Mouse (Mus musculus) left cerebral cortex, postnatal 10 days (tissue): ENCODE measurements around the gene Cygb. TPM values are rescaled to one million over a fixed set of nuclear protein-coding genes. Genes with fewer than 3 reads are reported as not detected.

ENCODE experiments used
- DNase-seq, 2 experiments: peaks; one replicate each; pipeline ENCODE4 v3.0.0; 2021 to 2022; ENCODE audit warnings: low spot score in 2 of 2, mixed read lengths in 1 of 2; ENCODE audit errors: extremely low spot score in 1 of 2
- intact Hi-C: fragments of 180-260 bp; cut with DNase I; formaldehyde crosslinking; loops from one replicate; pipeline ENCODE4 v1.15.1; 2025
- total RNA-seq, 2 experiments: library from RNA; stranded (reverse); gene quantifications; 2 replicates each; pipeline ENCODE4 v1.2.3; 2021

Cygb gene
- total RNA-seq: 10 to 100 TPM; 22.8 to 27.4 TPM

- DNase-seq: peak in 1 of 2 experiments; percentile 59
- intact Hi-C loops: no loop called here
Measured at GRCm38 (mm10) chr11:116654255-116654821, at the start of gene Cygb. Gene Cygb (minus strand): TSS chr11:116654313.

- DNase-seq: no peak
- intact Hi-C loops: no loop called here
Measured at GRCm38 (mm10) chr11:116701377-116701841, 47.3 kb upstream of the Cygb start.

GRCm38 (mm10) chr11:116697521-116697920 is 43.4 kb upstream of the Cygb start:
- DNase-seq: no peak
- intact Hi-C loops: no loop called here

- intact Hi-C loops: no loop called here
- DNase-seq: no peak
Measured at GRCm38 (mm10) chr11:116696426-116696825, 42.3 kb upstream of the Cygb start.

GRCm38 (mm10) chr11:116695194-116695880 is 41.2 kb upstream of the Cygb start:
- no peak for DNase-seq
- intact Hi-C loops: no loop called here

GRCm38 (mm10) chr11:116694250-116695193 is 40.4 kb upstream of the Cygb start:
- peak in 1 of 2 experiments; percentile 71 for DNase-seq
- intact Hi-C loops: no loop called here

- intact Hi-C loops: no loop called here
- no peak for DNase-seq
Measured at GRCm38 (mm10) chr11:116693899-116694249, 39.8 kb upstream of the Cygb start.

GRCm38 (mm10) chr11:116690701-116691575 is 36.8 kb upstream of the Cygb start:
- intact Hi-C loops: no loop called here
- DNase-seq: no peak

GRCm38 (mm10) chr11:116689622-116690021 is 35.5 kb upstream of the Cygb start:
- DNase-seq: no peak
- intact Hi-C loops: no loop called here

- no peak for DNase-seq
- intact Hi-C loops: no loop called here
Measured at GRCm38 (mm10) chr11:116687897-116688296, 33.8 kb upstream of the Cygb start.

GRCm38 (mm10) chr11:116685729-116686128 is 31.6 kb upstream of the Cygb start:
- intact Hi-C loops: no loop called here
- no peak for DNase-seq

- intact Hi-C loops: no loop called here
- DNase-seq: no peak
Measured at GRCm38 (mm10) chr11:116683777-116684176, 29.7 kb upstream of the Cygb start.

GRCm38 (mm10) chr11:116682501-116683144 is 28.5 kb upstream of the Cygb start:
- intact Hi-C loops: no loop called here
- DNase-seq: no peak

GRCm38 (mm10) chr11:116681147-116681546 is 27.0 kb upstream of the Cygb start:
- DNase-seq: no peak
- intact Hi-C loops: no loop called here

- intact Hi-C loops: no loop called here
- DNase-seq: no peak
Measured at GRCm38 (mm10) chr11:116680321-116681091, 26.4 kb upstream of the Cygb start.

GRCm38 (mm10) chr11:116679148-116679547 is 25.0 kb upstream of the Cygb start:
- intact Hi-C loops: no loop called here
- no peak for DNase-seq

GRCm38 (mm10) chr11:116677711-116678441 is 23.8 kb upstream of the Cygb start:
- intact Hi-C loops: no loop called here
- no peak for DNase-seq
